Mouse (Mus musculus) c-Kit-positive CD71-positive TER-119-negative erythroid progenitor cells, embryonic 14.5 days (primary cell): ENCODE data around the gene Bri3.
"Not testable (repeated sequence)": the region's sequence is repeated elsewhere in the genome, so short reads cannot be mapped to it uniquely, and the experiment has no call there.

Source experiments
- DNase-seq: peaks from one replicate; pipeline ENCODE4 v3.0.0-alpha.2; 2013; ENCODE audit warnings: low read depth

Gene Bri3

GRCm38 (mm10) chr5:144359886-144360285 is 115.6 kb downstream of the Bri3 start:
- DNase-seq, result no peak

- no peak for DNase-seq
Measured at GRCm38 (mm10) chr5:144360346-144360745, 116.1 kb downstream of the Bri3 start.

DNA sequence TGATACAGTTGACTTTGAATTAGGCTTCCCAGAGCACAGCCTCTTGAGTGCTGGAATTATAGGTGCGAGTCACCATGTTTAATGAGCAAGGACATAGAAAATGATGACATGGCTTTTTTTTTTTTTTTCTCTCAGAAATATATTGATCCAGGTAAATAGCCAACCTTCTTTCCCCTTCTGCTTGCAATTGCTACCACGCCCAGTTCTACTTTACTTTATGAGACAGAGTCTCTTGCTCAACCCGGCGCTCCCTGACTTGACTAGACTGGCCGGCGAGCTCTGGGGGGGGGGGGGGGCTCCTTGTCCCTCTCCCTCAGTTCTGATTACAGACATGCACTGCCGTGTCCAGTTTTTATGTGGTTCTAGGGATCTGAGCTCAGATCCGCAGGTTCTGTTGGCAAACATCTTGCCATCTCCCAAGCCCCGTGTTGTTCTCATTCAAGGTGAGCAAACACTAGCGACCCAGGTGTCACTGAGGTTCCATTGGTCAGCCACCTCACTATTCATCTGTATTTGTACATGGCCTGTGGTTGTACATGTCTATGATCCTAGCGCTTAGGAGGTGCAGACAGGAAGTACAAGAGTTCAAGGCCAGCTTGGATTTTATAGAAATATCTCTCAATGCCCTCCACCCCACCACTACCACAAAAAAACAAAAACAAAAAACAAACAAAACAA is 120.6 kb downstream of the Bri3 start:
- no peak for DNase-seq

- not testable (repeated sequence) for DNase-seq
Measured at GRCm38 (mm10) chr5:144366551-144366950, 122.3 kb downstream of the Bri3 start.

GRCm38 (mm10) chr5:144368661-144369205 is 124.5 kb downstream of the Bri3 start:
- DNase-seq, result no peak

GRCm38 (mm10) chr5:144370986-144371385 is 126.7 kb downstream of the Bri3 start:
- no peak for DNase-seq

- no peak for DNase-seq
Measured at GRCm38 (mm10) chr5:144372177-144372576, 127.9 kb downstream of the Bri3 start.

- no peak for DNase-seq
Measured at GRCm38 (mm10) chr5:144372885-144373284, 128.6 kb downstream of the Bri3 start.

GRCm38 (mm10) chr5:144379431-144379830 is 135.2 kb downstream of the Bri3 start:
- DNase-seq, result no peak

DNA sequence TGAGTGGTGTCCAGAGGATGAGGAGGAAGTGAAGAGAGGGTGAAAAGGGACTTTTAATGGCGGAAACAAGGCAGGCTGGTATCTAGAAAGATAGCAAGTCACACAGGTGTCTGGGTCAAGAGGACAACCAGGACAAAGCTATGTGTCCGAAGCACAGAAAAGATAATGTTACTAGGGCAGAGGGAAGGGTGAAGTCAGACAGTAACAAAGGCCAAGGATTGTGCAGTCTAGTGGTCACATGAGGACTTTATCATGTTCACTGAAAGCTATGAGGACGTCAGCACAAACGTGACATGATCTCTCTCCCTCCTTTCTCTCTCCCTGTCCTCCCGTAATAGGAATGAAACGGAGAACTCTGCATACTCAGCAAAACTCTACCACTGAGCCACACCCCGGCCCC is 136.5 kb downstream of the Bri3 start:
- DNase-seq, result no peak

- no peak for DNase-seq
Measured at GRCm38 (mm10) chr5:144381782-144382181, 137.5 kb downstream of the Bri3 start.

- DNase-seq, result no peak
Measured at GRCm38 (mm10) chr5:144383936-144384335, 139.7 kb downstream of the Bri3 start.

DNA sequence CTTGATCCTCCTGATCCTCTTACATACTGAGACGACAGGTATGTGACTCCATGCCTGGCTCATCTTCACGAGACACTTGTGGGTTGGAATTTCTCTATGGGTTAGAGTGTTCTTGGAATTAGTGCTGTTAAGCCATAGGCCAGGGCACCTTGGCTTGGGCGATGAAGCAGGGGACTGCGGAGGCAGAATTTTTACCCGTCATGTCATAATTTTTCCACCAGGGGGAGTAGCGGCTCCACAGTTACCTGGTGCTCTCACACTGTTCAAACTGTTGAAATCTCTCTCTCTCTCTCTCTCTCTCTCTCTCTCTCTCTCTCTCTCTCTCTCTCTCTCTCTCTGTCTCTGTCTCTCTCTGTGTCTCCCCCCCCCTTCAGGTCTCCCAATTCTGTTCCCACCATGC is 143.6 kb downstream of the Bri3 start:
- DNase-seq, result no peak

- DNase-seq, result no peak
Measured at GRCm38 (mm10) chr5:144394142-144394541, 149.9 kb downstream of the Bri3 start.

DNA sequence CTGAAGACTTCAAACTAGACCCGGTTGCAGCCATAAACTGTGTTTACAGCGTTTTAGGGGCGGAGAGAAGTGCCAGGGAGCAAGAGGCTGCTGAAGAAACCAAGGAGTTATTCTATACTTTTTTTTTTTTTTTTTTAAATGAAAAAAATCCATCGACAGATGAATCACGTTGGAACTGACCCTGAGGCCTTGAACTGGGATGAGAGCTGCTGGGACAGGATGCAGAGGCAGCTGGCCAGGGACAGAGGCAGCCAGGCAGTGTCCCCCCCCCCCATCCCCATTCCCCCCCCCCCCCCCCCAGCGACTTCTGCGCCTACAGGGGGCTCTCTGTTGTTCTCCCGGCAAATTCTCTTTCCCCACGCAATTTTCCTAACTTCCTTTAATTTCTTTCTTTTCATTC is 153.3 kb downstream of the Bri3 start:
- DNase-seq, result no peak

DNA sequence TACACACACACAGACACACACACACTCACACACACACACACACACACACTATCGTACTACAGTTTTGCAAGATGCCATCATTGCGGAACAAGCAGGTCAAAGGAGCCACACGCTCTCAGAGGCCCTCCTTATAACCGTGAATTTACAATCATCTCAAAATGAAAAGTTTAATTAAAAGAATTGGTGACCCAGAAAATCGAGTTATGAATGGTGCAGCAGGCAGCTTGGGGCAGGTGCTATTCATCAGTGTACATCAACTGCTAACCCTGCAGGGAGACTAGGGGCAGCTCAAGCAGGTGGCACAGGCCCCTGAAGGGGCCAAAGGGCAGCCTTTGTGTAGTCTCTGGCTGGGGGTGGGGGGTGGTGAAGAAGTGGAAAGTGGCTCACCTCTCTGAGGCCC is 156.6 kb downstream of the Bri3 start:
- no peak for DNase-seq

DNA sequence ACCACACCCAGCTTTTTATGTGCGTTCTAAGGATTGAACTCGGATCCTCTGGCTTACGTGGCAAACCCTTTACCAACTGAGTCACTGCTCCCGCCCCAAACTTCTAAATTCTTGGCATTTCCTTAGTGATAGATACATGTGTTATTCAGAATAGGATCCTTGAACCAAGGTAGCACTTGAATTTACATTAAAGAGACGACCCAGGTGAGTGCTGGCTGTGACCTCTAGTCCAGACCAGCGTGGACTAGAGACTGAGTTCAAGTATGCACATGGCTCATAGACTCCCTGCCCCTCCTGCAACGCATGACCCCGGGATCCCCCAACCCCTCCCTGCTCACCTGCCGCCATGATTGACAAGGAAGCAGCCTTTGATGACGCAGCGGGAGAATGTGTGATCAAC is 162.0 kb downstream of the Bri3 start:
- DNase-seq, result no peak

DNA sequence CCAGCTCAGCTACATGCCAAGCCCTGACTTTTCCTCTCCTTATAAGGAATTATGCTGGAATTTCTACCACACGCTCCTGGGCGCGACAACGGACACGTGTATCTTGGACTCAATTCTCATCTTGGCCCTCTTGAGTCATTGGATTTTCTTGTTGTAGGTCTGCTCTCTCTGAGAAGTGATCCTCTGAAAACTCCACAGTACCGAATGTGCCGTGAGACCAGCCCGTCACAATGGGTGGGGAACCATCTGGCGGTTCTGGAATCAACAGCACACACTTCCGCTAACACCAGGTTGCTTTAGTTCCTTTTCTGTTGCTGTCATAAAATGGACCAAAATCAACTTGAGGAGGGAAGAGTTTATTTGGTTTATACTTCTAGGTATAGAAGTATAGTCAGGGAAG is 166.4 kb downstream of the Bri3 start:
- DNase-seq, result no peak

- no peak for DNase-seq
Measured at GRCm38 (mm10) chr5:144411702-144412101, 167.5 kb downstream of the Bri3 start.

GRCm38 (mm10) chr5:144412781-144413180 is 168.5 kb downstream of the Bri3 start:
- no peak for DNase-seq

- no peak for DNase-seq
Measured at GRCm38 (mm10) chr5:144418456-144418855, 174.2 kb downstream of the Bri3 start.

GRCm38 (mm10) chr5:144420001-144420400 is 175.8 kb downstream of the Bri3 start:
- DNase-seq, result no peak

DNA sequence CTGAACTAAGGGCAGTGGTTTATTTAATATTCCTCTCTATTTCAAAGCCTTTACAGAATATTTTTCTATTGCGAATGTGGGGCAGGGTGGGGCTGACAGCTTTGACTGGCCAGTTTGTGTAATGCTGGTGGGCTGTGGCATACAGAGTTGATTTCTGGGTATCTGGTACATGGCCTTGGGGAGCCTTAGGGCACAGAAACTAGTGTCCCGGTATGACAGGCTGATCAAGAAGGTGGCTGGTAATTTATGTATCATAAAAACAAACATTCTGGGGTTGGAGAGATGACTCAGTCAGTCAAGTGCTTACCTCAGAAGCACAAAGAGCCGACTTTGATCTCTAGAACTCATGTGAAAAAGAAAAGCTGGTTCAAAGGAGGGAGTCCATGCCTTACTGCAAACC is 182.5 kb downstream of the Bri3 start:
- no peak for DNase-seq

DNA sequence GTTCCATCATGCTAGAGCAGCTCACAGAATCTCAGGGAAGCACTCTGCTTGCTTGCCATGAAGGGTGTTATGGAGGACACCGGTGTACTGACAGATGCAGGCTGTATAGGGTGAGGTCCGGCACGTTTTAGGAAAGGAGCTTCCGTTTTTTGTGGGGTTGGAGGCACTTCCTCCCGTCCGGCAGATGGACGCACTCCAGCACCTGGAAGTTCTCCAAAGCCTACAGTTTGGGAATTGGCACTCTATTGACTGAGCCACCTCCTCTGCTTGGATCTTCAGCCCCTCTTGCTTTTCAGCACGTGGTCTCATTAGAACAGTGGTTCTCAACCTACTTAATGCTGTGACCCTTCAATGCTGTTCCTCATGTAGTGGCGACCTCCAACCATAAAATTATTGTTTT is 183.6 kb downstream of the Bri3 start:
- DNase-seq, result no peak
